Mouse (Mus musculus): ENCODE data around the gene Pdzph1. TPM values are rescaled to one million over a fixed set of nuclear protein-coding genes. Genes with fewer than 3 reads are reported as not detected.

Gene Pdzph1
- polyA plus RNA-seq, 1 experiment from 2014 or later: not detected

- Histone ChIP-seq H3K36me3 (ENCODE audit: control insufficient read depth, insufficient read depth, low read length) (no peaks in the 10 kb centered on the region), H3K9ac (replicated peaks; ENCODE audit: low read depth, low read length) (no peak overlapping the region), H3K4me1 (ENCODE audit: control insufficient read depth, insufficient read depth, low read length) (no peaks in the 10 kb centered on the region), H3K4me3 (ENCODE audit: low read depth, low read length) (no peak overlapping the region), H3K27me3 (ENCODE audit: control insufficient read depth, insufficient read depth, low read length) (no peaks in the 10 kb centered on the region), H3K27ac (ENCODE audit: low read length) (no peak overlapping the region), H3K4me2 (replicated peaks; ENCODE audit: low read depth, low read length) (no peak overlapping the region), H3K9me3 (ENCODE audit: control insufficient read depth, low read depth, low read length) (no peaks in the 10 kb centered on the region)
- 78% methylated on average over 7 of the region's 7 CpGs for WGBS
- ATAC-seq (ENCODE audit: insufficient number of reproducible peaks, insufficient read depth, low FRiP score, low read depth): no peak
These were observed 79.6 kb downstream of the Pdzph1 start for GRCm38 (mm10) chr17:58911564-58911963.

DNA sequence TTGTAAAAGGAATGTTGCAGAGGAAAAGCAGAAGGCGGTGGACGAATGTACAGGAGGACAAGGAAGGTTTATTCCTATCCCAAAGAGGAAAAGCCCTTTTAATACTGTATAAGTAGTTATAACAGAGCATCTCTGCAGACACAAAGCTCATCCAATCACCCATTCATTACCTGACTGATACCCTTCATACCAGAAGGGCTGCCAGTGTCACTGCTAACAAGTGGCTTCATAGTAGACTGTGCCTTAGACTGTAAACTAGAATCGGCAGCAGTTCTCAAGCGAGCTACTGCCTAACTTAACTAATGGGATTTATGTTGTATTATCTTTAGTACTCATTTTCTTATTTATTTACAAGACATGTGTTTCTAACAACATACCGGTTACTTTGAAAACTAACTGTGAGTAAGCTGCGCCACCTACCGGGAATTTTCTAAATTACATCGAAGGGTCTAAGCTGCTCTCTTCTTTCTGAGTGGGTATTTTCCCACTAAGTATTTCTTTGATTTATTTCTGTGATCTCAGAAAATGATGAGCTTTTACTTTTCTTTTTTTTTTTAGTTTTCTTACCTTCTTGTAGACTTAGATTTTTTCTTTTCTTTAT, 82.0 kb downstream of the Pdzph1 start:
- no peak for ATAC-seq (ENCODE audit: insufficient number of reproducible peaks, insufficient read depth, low FRiP score, low read depth)
- no peaks in the 10 kb centered on the region for H3K9me3 ChIP-seq (ENCODE audit: control insufficient read depth, low read depth, low read length)
- no peaks in the 10 kb centered on the region for H3K27me3 ChIP-seq (ENCODE audit: control insufficient read depth, insufficient read depth, low read length)
- no peak overlapping the region for H3K4me2 ChIP-seq (replicated peaks; ENCODE audit: low read depth, low read length)
- H3K36me3 ChIP-seq (ENCODE audit: control insufficient read depth, insufficient read depth, low read length): no peaks in the 10 kb centered on the region
- WGBS: 32% methylated on average over 8 of the region's 8 CpGs
- no peaks in the 10 kb centered on the region for H3K4me1 ChIP-seq (ENCODE audit: control insufficient read depth, insufficient read depth, low read length)
- no peak overlapping the region for H3K27ac ChIP-seq (ENCODE audit: low read length)
- no peak overlapping the region for H3K4me3 ChIP-seq (ENCODE audit: low read depth, low read length)
- H3K9ac ChIP-seq (replicated peaks; ENCODE audit: low read depth, low read length): no peak overlapping the region

DNA sequence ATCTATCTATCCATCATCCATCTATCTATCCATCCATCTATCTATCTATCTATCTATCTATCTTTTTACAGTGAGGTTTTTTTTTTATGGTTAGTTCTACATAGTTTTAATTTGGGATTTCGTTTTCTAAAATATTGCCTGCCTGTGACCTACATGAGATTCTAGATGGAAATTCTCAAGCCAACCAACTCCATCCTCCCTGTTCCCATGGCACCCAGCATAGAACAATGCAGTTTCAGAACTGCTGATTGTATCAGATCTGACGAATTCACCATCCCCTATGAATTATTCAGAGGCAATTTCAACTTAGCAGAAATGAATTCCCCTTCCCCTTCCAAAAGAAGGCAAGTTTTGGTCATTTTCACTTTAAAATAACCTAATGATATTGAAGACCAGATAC, 85.2 kb downstream of the Pdzph1 start:
- Histone ChIP-seq H3K36me3 (ENCODE audit: control insufficient read depth, insufficient read depth, low read length) (no peaks in the 10 kb centered on the region), H3K4me1 (ENCODE audit: control insufficient read depth, insufficient read depth, low read length) (no peaks in the 10 kb centered on the region), H3K9me3 (ENCODE audit: control insufficient read depth, low read depth, low read length) (no peaks in the 10 kb centered on the region), H3K4me3 (ENCODE audit: low read depth, low read length) (no peak overlapping the region), H3K27ac (ENCODE audit: low read length) (no peak overlapping the region), H3K27me3 (ENCODE audit: control insufficient read depth, insufficient read depth, low read length) (no peaks in the 10 kb centered on the region), H3K4me2 (replicated peaks; ENCODE audit: low read depth, low read length) (no peak overlapping the region), H3K9ac (replicated peaks; ENCODE audit: low read depth, low read length) (no peak overlapping the region)
- ATAC-seq (ENCODE audit: insufficient number of reproducible peaks, insufficient read depth, low FRiP score, low read depth): no peak
- WGBS: 81% methylated on average over 2 of the region's 2 CpGs

DNA sequence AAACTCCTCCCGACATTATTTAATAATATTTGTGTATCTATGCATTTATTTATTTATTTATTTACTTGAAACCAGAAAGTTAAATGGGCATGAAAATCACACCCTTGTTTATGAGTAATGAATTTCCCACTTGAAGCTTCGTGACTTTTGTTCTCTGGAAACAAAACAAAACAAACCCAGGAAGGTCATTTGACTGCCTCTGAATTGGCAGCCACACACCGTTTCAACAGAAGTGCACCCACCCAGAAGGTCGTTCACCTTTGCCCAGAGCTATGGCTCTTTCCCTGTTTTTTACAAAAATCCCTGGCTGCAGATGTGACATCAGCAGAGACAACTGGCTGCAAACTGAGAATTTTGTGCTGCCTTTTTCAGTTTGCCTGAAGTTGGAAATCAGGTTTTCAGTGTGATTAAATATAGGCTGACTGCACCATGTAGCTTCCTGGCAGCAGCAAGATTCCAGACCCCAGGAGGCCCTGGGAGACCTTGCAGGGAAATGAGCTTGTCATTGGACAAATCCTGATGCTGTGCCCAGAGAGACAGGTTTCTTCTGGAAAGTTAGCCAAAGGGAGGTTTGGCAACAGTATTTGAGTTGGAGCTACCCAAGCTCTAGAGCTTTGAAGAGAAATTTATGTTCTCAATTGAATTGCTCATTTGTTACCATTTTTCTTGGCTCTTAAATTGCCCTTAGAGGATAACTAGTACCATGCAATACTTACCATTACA, 99.5 kb downstream of the Pdzph1 start:
- ATAC-seq (ENCODE audit: insufficient number of reproducible peaks, insufficient read depth, low FRiP score, low read depth): no peak
- no peaks in the 10 kb centered on the region for H3K27me3 ChIP-seq (ENCODE audit: control insufficient read depth, insufficient read depth, low read length)
- no peaks in the 10 kb centered on the region for H3K9me3 ChIP-seq (ENCODE audit: control insufficient read depth, low read depth, low read length)
- H3K36me3 ChIP-seq (ENCODE audit: control insufficient read depth, insufficient read depth, low read length): no peaks in the 10 kb centered on the region
- no peaks in the 10 kb centered on the region for H3K4me1 ChIP-seq (ENCODE audit: control insufficient read depth, insufficient read depth, low read length)
- H3K4me3 ChIP-seq (ENCODE audit: low read depth, low read length): no peak overlapping the region
- no peak overlapping the region for H3K4me2 ChIP-seq (replicated peaks; ENCODE audit: low read depth, low read length)
- no peak overlapping the region for H3K9ac ChIP-seq (replicated peaks; ENCODE audit: low read depth, low read length)
- no peak overlapping the region for H3K27ac ChIP-seq (ENCODE audit: low read length)
- 52% methylated on average over 4 of the region's 4 CpGs for WGBS

DNA sequence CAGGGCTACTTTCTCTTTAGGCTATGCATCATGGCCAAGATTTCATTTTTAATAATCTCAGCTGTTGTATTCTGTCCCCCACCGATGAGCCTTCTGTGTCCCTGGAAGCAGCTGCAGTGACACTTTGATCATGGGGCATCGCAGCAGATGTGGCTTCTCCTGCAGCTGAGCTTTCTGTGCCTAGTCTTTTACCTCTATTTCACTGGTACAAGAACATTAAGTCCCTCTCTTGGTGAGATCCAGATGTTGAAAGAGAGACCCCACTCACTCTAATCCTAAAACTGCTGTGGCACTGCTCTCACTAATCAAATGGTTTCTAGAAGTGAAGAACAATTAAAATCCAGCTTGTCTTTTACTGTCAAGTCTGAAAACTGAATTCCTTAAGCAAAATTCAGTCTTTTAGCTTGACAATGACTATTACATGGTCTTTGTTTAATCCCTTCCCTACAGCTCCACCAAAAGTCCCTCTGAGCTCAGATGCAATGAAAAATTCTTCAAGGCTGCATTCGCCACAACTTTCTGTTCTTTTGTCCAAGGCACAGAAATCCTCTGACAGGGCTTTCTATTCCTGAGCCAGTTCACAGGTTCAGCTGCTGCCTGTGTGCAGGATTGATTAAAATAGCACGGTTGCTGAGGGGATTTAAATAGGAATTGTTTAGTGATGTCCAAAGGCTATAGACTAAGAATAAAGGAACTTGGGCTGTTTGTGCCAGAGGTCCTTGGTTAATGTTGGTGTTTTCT, 101.1 kb downstream of the Pdzph1 start:
- WGBS: 72% methylated on average over 4 of the region's 4 CpGs
- Histone ChIP-seq H3K27me3 (ENCODE audit: control insufficient read depth, insufficient read depth, low read length) (no peaks in the 10 kb centered on the region), H3K4me3 (ENCODE audit: low read depth, low read length) (no peak overlapping the region), H3K4me1 (ENCODE audit: control insufficient read depth, insufficient read depth, low read length) (no peaks in the 10 kb centered on the region), H3K36me3 (ENCODE audit: control insufficient read depth, insufficient read depth, low read length) (no peaks in the 10 kb centered on the region), H3K4me2 (replicated peaks; ENCODE audit: low read depth, low read length) (no peak overlapping the region), H3K9me3 (ENCODE audit: control insufficient read depth, low read depth, low read length) (no peaks in the 10 kb centered on the region), H3K9ac (replicated peaks; ENCODE audit: low read depth, low read length) (no peak overlapping the region), H3K27ac (ENCODE audit: low read length) (no peak overlapping the region)
- ATAC-seq (ENCODE audit: insufficient number of reproducible peaks, insufficient read depth, low FRiP score, low read depth): no peak

DNA sequence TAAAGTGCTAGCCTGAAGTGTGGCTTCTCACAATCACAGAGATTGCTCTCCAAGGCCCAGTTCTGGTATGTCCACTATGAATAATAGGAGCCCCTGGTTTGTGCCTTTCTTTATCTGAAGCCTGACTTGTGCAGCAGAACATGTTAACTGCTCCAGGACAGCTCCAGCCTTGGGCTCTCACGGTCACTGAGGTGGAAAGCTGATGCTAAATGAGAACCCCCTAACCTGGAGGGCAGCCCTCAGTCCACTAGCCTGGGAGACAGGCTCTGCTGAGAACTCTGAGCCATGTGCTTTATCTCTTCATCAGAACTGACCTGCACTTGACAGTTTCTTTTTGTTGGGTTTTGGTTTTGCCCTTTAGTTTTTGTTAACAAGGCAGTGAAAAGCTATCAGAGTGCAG, 106.8 kb downstream of the Pdzph1 start:
- Histone ChIP-seq H3K9ac (replicated peaks; ENCODE audit: low read depth, low read length) (no peak overlapping the region), H3K4me2 (replicated peaks; ENCODE audit: low read depth, low read length) (no peak overlapping the region), H3K27ac (ENCODE audit: low read length) (no peak overlapping the region), H3K4me3 (ENCODE audit: low read depth, low read length) (no peak overlapping the region), H3K4me1 (ENCODE audit: control insufficient read depth, insufficient read depth, low read length) (no peaks in the 10 kb centered on the region), H3K9me3 (ENCODE audit: control insufficient read depth, low read depth, low read length) (no peaks in the 10 kb centered on the region), H3K36me3 (ENCODE audit: control insufficient read depth, insufficient read depth, low read length) (no peaks in the 10 kb centered on the region), H3K27me3 (ENCODE audit: control insufficient read depth, insufficient read depth, low read length) (no peaks in the 10 kb centered on the region)
- WGBS: 36% methylated on average over 1 of the region's 1 CpGs
- no peak for ATAC-seq (ENCODE audit: insufficient number of reproducible peaks, insufficient read depth, low FRiP score, low read depth)

DNA sequence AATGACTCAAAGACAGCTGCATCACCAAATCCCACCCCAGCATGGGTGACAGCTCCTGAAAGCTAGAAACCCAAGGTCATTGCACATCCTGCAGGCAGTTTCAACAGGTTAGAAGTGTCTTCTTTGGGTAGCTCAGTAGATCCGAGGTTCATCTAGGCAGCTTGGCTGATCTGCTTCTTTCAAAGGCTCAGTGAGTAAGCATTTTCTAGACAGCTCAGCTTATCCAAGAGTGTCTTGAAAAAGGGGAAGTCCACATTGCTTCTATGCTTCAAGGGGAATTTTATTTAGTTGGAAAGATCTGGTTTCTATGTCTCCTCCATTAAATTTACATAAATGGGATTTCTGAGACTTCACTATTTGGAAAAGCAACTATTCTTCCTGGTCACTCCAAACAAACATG, 117.8 kb downstream of the Pdzph1 start:
- Histone ChIP-seq H3K4me3 (ENCODE audit: low read depth, low read length) (no peak overlapping the region), H3K9me3 (ENCODE audit: control insufficient read depth, low read depth, low read length) (no peaks in the 10 kb centered on the region), H3K9ac (replicated peaks; ENCODE audit: low read depth, low read length) (no peak overlapping the region), H3K4me1 (ENCODE audit: control insufficient read depth, insufficient read depth, low read length) (no peaks in the 10 kb centered on the region), H3K36me3 (ENCODE audit: control insufficient read depth, insufficient read depth, low read length) (no peaks in the 10 kb centered on the region), H3K27ac (ENCODE audit: low read length) (no peak overlapping the region), H3K27me3 (ENCODE audit: control insufficient read depth, insufficient read depth, low read length) (no peaks in the 10 kb centered on the region), H3K4me2 (replicated peaks; ENCODE audit: low read depth, low read length) (no peak overlapping the region)
- ATAC-seq (ENCODE audit: insufficient number of reproducible peaks, insufficient read depth, low FRiP score, low read depth): no peak
- WGBS: 77% methylated on average over 1 of the region's 1 CpGs

GRCm38 (mm10) chr17:58870795-58871194, 120.4 kb downstream of the Pdzph1 start:
- no peaks in the 10 kb centered on the region for H3K36me3 ChIP-seq (ENCODE audit: control insufficient read depth, insufficient read depth, low read length)
- no peak overlapping the region for H3K4me3 ChIP-seq (ENCODE audit: low read depth, low read length)
- no peak for ATAC-seq (ENCODE audit: insufficient number of reproducible peaks, insufficient read depth, low FRiP score, low read depth)
- H3K9me3 ChIP-seq (ENCODE audit: control insufficient read depth, low read depth, low read length): no peaks in the 10 kb centered on the region
- H3K4me2 ChIP-seq (replicated peaks; ENCODE audit: low read depth, low read length): no peak overlapping the region
- H3K9ac ChIP-seq (replicated peaks; ENCODE audit: low read depth, low read length): no peak overlapping the region
- no peaks in the 10 kb centered on the region for H3K27me3 ChIP-seq (ENCODE audit: control insufficient read depth, insufficient read depth, low read length)
- no peak overlapping the region for H3K27ac ChIP-seq (ENCODE audit: low read length)
- no peaks in the 10 kb centered on the region for H3K4me1 ChIP-seq (ENCODE audit: control insufficient read depth, insufficient read depth, low read length)
